Mouse (Mus musculus) heart, adult 2 months (tissue): ENCODE results near the gene E130114P18Rik. TPM values are rescaled to one million over a fixed set of nuclear protein-coding genes. Genes with fewer than 3 reads are reported as not detected.

Source experiments
- DNase-seq, 2 experiments: peaks; one replicate each; pipeline ENCODE4 v3.0.0; 2021
- H3K27ac ChIP-seq: fragments of 200-600 bp; 2 replicates; pipeline ENCODE4 v1.8.1; 2022
- H3K27me3 ChIP-seq: fragments of 200-500 bp; 2 replicates; pipeline ENCODE4 v1.6.1; 2012; ENCODE audit warnings: mild to moderate bottlenecking, low read length, inconsistent platforms, mixed read lengths; ENCODE audit not compliant: control insufficient read depth, insufficient read depth
- H3K36me3 ChIP-seq: fragments of 200-500 bp; 2 replicates; pipeline ENCODE4 v1.6.1; 2012; ENCODE audit warnings: low read length, inconsistent platforms; ENCODE audit not compliant: control insufficient read depth, insufficient read depth
- H3K4me1 ChIP-seq: fragments of 200-500 bp; 2 replicates; pipeline ENCODE4 v1.6.1; 2011; ENCODE audit warnings: low read length; ENCODE audit not compliant: control insufficient read depth, insufficient read depth
- H3K4me3 ChIP-seq: fragments of 200-600 bp; 2 replicates; pipeline ENCODE4 v1.8.1; 2022
- H3K79me2 ChIP-seq: fragments of 200-500 bp; replicated peaks from 2 replicates; pipeline ENCODE4 v1.6.1; 2012; ENCODE audit warnings: mild to moderate bottlenecking, inconsistent platforms, low read length, moderate library complexity, mixed read lengths; ENCODE audit not compliant: control insufficient read depth, insufficient read depth
- H3K9ac ChIP-seq: fragments of 200-500 bp; 2 replicates; pipeline ENCODE4 v1.6.1; 2012; ENCODE audit warnings: low read depth, mild to moderate bottlenecking, control low read depth, inconsistent platforms, low read length, mixed read lengths
- CTCF ChIP-seq: fragments of 200-600 bp; IDR thresholded peaks from 2 replicates; pipeline ENCODE4 v1.8.1; 2022; ENCODE audit warnings: antibody characterized with exemption, mild to moderate bottlenecking, moderate library complexity
- EP300 ChIP-seq: fragments of 200-500 bp; IDR thresholded peaks from 2 replicates; pipeline ENCODE4 v1.6.1; 2011; ENCODE audit warnings: low read depth, low read length, control low read depth; ENCODE audit not compliant: insufficient read depth
- POLR2A ChIP-seq: fragments of 200-500 bp; IDR thresholded peaks from 2 replicates; pipeline ENCODE4 v1.6.1; 2011; ENCODE audit warnings: mild to moderate bottlenecking, low read depth, low read length, control low read depth; ENCODE audit not compliant: insufficient read depth
- whole genome bisulfite sequencing: fragments of 180-500 bp; shearing (Covaris S2); methylation state at CpG from one replicate; pipeline ENCODE4 v1.1.7; 2018; 5-methylcytosine and 5-hydroxymethylcytosine counted together
- intact Hi-C: fragments of 180-260 bp; cut with DNase I; formaldehyde crosslinking; loops from one replicate; pipeline ENCODE4 v1.15.1; 2025
- polyA plus RNA-seq: library from polyadenylated mRNA; depleted of rRNA; stranded (reverse); fragments of >200 nt; gene quantifications from 2 replicates; pipeline ENCODE4 v1.2.3, GENCODE M21; 2012
- total RNA-seq, 2 experiments: library from RNA; stranded (reverse); gene quantifications; 2 replicates each; pipeline ENCODE4 v1.2.3; 2021

E130114P18Rik gene
- total and polyA plus RNA-seq, 3 experiments = not detected

DNA sequence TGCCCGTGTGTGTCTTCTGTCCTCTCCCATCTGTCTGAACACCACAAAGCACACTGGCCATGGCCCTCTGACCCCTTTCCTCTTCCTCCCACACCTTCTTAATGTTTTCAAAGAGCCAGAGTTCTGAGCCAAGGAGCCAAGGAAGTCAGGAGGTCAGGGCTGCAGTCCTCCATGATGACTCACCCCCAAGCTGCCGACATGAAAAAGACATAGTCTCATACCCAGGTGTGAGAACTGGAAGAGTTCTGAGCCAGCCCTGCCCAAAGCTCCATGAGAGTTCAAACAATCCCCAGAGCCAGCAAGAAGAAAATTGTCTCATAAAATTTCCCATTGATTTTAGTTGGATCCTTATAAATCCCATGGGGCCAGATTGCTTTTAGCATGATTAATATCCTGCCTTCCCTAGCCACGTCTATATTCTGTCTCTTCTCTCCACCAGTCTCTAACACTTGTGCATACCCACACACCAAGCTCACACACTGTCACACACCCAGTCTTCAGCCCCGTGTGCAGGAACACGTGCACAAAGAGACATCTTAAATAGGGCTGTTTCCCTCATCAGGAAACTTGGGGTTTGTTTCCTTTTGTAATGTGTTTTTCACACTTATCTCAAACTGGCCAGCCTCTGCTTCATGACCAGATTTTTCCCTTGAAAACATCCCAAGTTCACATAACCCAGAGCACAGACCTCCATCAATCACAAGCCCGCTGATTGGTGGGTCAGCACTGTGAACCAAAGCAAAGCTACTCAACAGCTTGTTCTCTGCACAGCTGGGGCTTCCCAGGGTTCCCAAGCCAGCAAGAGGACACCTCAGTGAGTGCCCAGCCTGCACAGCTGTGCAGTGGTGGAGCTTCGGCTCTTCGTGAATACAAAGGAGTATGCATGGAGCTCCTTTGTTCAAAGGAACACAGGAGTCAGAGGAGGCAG lies 88.2 kb downstream of the E130114P18Rik start:
- H3K36me3 ChIP-seq = no peaks in the 10 kb centered on the region
- peak overlapping the region; percentile 64 for H3K27ac ChIP-seq
- no peaks in the 10 kb centered on the region for H3K27me3 ChIP-seq
- H3K4me1 ChIP-seq = peaks cover 6% of the 10 kb centered on the region
- DNase-seq = peak; percentile 52 to 72
- TF ChIP-seq CTCF (no peak), EP300 (0 out of 2 replicates have a peak, but pooled peaks have one; percentile 30)
- H3K9ac ChIP-seq = no peak overlapping the region
- H3K79me2 ChIP-seq = no peaks in the 10 kb centered on the region
- intact Hi-C loops = no loop called here
- H3K4me3 ChIP-seq = no peak overlapping the region
- WGBS = 26% methylated on average over 8 of the region's 8 CpGs

DNA sequence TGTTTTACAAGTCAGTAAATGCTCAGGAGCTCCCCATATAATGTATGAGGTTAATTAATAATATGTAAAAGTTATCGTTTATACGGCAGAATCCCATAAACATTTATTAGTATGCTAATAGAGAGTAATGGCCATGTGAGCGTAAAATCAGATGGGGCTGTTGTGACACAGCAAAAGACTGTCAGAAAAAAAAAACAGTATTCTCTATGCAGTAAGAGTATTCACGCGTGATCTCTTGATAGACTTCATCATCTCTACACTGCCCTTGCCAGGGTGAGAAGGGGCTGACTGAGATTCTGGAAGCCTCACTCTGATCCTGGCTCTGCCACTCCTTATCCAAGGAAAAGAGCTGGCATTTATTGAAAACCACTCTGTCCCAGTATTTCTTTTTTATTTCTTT lies 91.9 kb downstream of the E130114P18Rik start:
- no peaks in the 10 kb centered on the region for H3K27me3 ChIP-seq
- no peak overlapping the region for H3K27ac ChIP-seq
- no peaks in the 10 kb centered on the region for H3K79me2 ChIP-seq
- H3K36me3 ChIP-seq = no peaks in the 10 kb centered on the region
- WGBS = 94% methylated on average over 5 of the region's 5 CpGs
- TF ChIP-seq CTCF (no peak), POLR2A (no peak)
- DNase-seq = no peak
- no peak overlapping the region for H3K4me3 ChIP-seq
- intact Hi-C loops = no loop called here
- peaks cover 6% of the 10 kb centered on the region for H3K4me1 ChIP-seq
- H3K9ac ChIP-seq = no peak overlapping the region

DNA sequence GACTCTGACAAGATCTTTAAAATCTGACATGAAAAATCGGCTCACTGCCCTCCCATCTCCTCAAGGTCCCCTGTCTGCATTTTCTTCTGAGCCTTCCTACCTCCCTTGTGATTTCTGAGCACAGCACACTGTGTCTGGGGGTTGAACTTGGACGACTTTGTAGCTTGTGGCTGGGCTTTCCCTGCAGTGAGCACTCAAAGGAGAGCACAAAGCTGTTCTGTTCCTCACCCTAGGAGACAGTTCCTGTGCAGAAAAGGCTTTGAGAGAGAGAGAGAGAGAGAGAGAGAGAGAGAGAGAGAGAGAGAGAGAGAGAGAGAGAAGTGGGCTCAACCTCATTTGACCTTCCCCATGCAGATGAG lies 101.3 kb downstream of the E130114P18Rik start:
- DNase-seq = no peak
- Histone ChIP-seq H3K79me2 (no peaks in the 10 kb centered on the region), H3K9ac (no peak overlapping the region), H3K27ac (no peak overlapping the region), H3K4me3 (no peak overlapping the region), H3K36me3 (no peaks in the 10 kb centered on the region), H3K27me3 (no peaks in the 10 kb centered on the region), H3K4me1 (peaks cover 2% of the 10 kb centered on the region; the same call in 1 of the 2 replicates)
- intact Hi-C loops = loop anchor here (5.0 kb wide), 1 partner anchor 71 kb away; no protein-coding TSS in a partner anchor
- 42% methylated on average over 2 of the region's 2 CpGs for WGBS
- TF ChIP-seq EP300 = no peak
- TF ChIP-seq POLR2A = no peak
- no peak for TF ChIP-seq CTCF

DNA sequence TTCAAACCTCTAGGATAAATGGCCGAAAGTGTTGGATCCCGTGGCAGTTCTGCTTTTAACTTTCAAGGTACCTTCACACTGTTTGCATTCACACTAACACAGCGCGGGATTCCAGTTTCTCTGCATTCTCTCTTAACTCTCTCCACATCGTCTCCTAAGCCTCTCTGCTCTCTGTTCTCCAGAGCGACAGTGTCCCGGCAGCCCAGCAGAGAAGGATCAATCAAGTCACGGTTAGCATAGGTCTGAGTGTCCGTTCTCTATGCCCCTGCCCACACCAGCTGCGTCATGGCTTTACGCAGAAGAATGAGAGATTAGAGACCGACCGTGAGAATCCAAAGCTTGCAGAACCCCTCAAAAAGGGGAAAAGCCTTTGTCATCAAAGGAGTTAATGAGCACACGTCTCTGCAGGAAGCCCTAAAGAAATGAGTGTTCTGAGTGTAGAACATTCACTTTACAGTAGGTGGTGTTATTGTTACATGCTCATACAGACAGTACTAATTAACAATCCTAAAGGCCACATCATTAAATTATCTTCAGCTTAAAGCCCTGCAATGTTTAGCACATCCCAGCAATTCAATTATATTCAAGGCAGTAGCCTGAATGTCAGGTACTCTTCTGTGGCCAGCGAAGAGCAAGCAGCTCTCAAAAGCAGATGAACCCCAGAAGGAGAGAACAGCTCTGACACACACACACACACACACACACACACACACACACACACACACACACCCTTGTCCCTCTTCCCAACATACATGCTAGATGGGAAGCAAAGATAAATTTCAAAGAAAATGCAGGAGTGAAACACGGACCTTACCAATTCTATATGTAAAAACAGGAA lies 101.9 kb downstream of the E130114P18Rik start:
- Histone ChIP-seq H3K9ac (no peak overlapping the region), H3K79me2 (no peaks in the 10 kb centered on the region), H3K36me3 (no peaks in the 10 kb centered on the region), H3K27me3 (no peaks in the 10 kb centered on the region), H3K4me3 (no peak overlapping the region), H3K4me1 (peaks cover 2% of the 10 kb centered on the region; the same call in 1 of the 2 replicates), H3K27ac (no peak overlapping the region)
- DNase-seq = no peak
- intact Hi-C loops = loop anchor here (5.0 kb wide), 1 partner anchor 71 kb away; no protein-coding TSS in a partner anchor
- TF ChIP-seq CTCF (peak; percentile 63), EP300 (no peak)
- WGBS = 53% methylated on average over 16 of the region's 16 CpGs

DNA sequence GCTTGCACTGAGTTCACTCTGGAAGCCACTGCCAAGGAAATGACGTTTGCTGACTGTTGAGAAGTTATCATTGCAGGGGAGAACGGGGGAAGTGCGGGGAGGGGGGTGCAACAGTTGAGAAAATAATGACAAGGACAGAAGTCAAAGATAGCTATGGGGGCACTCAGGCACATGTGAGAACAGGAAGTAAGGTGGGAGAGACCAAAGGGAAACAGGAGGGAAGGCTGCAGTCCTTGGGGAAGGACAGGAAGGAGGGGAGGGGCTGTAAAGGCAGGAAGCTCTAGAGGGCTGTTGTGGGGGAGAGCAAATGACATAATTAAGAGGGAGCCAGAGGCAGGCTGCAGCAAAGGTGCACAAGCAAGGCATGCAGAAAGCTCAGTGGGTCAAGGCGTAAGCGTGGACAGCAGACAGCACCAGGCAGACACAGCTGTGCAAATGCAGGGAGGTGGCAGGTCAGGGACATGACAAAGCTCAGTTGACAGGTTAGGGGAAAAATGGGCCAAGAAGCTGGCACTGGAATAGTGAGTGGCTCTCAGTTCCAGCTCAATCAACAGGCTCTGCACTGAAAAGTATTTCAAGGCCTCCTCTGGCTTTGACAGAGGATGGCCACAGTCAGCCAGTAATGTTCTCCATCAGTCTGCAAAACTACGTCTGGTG lies 103.9 kb downstream of the E130114P18Rik start:
- peak in 1 of 2 experiments; percentile 14 for DNase-seq
- peak; percentile 59; the same call in 1 of the 2 replicates for TF ChIP-seq EP300
- no peak for TF ChIP-seq POLR2A
- TF ChIP-seq CTCF = no peak
- Histone ChIP-seq H3K4me1 (peaks cover 2% of the 10 kb centered on the region; the same call in 1 of the 2 replicates), H3K9ac (no peak overlapping the region), H3K27me3 (no peaks in the 10 kb centered on the region), H3K79me2 (no peaks in the 10 kb centered on the region), H3K27ac (peak overlapping the region; percentile 5; the same call in 1 of the 2 replicates), H3K4me3 (no peak overlapping the region), H3K36me3 (no peaks in the 10 kb centered on the region)
- intact Hi-C loops = no loop called here
- 25% methylated on average over 6 of the region's 6 CpGs for WGBS
